Mouse (Mus musculus) liver, adult 2 months (tissue): ENCODE data around the gene Foxo6.

Experiments used
- CTCF ChIP-seq: fragments of 200-500 bp; IDR thresholded peaks from 2 replicates; pipeline ENCODE4 v1.5.1; 2011; ENCODE audit warnings: low read depth, low read length, control low read depth
- POLR2A ChIP-seq: fragments of 200-500 bp; IDR thresholded peaks from 2 replicates; pipeline ENCODE4 v1.6.1; 2011; ENCODE audit warnings: low read length, control low read depth; ENCODE audit not compliant: insufficient read depth; ENCODE audit errors: extremely low read depth

DNA sequence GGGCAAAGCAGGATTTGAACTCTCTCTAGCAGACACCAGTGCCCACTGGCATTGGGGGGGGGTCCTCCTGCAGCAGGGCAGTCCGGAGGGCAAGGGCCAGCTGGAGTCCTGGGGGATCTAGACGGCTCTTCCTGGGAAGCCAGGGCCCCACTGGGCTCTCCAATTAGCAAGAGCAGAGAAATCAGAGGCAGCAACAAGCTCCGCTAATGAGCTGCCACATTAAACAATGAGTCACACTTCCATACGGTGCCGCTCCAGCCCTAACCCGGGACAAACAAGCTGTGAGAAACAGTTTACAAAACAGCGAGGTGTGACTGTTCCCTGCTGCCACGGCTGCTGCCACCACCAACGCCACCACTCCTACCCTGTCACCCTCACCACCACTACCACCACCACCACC is 17.4 kb upstream of the Foxo6 start:
- no peak for TF ChIP-seq CTCF
- TF ChIP-seq POLR2A, result no peak
